Mouse (Mus musculus) monocyte, adult 2 months (primary cell): ENCODE results near the gene Icos.

Experiments used
- DNase-seq, 2 experiments: peaks; one replicate each; pipeline ENCODE4 v3.0.0; 2022; ENCODE audit warnings: low spot score in 2 of 2, low read depth in 1 of 2

The Icos gene

DNA sequence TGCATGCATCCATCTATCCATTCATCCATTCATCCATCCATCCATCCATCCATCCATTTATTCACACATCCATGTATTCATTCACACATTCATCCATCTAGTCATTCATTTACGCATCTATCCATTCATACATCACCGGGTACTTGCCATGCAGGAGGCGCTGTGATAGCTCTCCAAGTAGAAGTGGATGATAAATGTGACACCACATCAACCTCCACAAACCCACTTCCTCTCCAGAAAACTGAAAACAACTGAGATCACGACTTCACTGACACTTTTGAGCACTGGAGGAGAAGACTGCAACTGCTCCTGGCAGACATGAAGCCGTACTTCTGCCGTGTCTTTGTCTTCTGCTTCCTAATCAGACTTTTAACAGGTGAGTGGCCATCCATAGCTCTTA is at the start of gene Icos:
Icos (plus strand) TSS at position 287 of the 400 bp plus-strand sequence.
- no peak for DNase-seq

DNA sequence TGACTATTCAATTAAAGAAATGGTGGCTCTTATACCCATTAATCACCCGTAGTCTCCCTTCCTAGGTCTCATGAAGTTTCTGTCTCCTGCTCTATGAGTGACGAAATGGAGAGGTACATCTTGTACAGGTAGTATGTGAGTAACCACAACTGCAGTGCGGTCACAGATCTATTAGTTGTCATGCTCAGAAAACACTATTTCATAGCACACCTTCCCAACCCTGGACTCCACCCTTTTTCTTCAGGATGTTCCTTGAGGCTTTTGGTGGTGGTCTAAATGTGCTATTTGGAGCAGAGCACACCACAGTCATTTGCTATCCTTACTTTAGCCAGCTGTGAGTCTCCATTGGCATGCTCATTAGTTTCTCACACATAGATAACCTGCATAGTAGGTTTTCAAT is 48.7 kb upstream of the Icos start:
- no peak for DNase-seq

DNA sequence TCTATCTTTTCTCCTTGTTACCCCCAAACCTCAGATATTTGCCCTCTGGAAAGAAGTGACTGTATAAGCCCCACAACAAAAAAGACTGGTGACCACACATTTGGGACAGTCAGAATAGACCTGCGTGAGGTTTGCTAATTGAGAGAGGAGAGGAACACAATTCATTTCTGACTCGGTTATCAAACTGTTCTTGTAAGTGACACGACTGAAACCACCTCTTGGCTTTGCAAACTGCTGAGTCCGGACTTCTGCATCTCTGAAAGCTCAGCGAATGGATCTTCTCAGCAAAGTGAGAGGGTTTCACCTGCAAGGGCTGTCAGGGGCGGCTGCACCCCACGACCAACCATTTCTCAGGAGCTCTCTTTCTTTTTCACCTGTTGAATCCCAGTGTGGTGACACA is 47.3 kb upstream of the Icos start:
- no peak for DNase-seq

DNA sequence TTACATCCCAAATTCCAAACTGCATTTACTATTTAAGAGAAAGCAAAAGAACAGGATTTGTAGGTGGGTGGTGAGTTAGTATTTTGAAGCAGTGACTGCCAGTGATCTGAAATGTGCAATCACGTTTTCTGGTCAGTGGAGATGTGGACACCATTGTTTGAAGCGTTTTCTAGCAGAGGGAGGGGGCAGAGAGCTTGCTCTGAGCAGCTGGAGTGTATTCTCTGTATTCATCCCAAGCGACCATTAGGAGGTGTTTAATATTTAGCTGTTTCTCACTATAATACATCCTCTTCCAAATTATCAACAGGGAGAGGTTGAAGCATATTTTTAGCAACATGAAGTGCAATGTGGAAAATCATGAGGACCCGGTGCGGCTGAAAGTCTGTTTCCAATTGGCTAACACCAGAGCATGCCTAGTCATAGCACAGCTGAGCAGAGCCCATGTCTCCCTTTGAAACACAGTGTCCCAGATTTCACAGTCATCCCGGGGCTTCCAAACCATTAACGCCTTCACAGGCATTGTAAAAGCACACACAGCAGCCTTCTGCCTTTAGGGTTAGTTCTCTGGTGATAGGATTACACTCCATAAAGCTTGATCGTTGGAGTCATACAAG is 41.7 kb upstream of the Icos start:
- no peak for DNase-seq

DNA sequence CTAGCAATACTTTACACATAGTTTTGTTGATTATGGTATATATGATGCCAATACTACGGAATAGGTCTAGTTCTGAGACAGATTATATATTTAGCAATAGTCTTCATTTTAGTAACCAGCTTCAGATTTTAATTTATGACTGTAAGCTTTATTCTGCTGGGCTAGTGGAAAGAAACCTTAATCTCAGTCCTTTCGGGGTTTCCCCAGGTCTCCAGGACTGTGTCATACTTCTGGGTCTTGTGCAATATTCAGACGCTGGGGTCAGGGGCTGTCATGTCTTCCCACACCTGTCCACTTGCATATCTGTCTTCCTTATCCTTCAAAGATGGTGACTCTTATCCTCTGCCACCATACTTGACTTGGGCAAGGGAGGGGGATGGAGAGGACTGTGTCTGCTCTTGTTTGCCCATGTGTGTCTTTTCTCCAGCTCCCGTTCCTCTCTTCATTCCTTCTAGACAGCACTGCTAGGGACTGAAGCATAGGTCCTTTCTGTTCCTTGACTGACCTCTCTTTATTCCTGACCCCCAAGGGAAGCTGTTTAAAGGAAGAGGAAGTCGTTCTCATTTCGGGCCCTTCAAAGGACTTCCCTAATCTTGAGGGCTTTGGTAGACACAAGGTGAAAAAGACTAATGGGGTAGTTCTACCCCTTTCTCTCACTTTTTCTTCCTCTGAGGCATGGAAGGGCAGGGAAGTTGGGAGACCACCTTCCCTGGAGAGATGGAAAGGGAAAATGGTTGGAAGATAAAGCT is 40.6 kb upstream of the Icos start:
- DNase-seq: no peak

DNA sequence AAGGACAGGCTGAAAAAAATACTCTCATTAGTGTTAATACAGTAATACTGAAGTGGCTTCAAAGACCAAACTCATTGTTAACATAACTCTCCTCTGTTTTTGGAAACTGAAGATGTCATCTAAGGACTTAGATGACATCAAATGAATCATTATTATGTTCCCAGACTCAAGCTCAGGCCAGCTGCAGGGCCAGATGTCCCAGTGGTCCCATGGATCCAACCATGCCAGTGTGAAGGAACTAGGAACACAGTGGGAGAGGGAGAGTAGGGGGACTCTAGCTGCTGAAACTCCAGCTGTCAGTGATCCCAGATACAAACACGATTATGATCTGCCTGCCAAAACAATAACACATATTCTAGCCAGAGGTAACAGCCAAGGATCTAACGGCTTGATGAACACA is 39.5 kb upstream of the Icos start:
- no peak for DNase-seq

DNA sequence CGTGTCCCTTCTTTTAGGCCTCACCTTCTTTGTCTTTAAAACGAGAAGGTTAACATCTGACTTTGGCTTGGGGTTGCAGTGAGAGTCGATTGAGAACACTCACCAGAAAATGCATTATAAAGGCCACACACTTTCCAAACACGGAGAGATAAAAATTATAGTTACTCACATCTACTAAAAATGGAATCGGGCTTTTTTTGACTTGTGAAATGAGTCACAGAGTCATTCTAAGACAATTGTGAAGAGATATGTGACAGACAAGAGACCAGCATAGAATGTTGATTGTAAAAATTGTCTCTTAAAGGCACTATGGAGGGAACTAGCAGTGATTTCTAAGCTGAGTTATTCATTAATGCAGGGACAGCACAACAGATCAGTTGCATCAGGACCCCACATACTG is 38.8 kb upstream of the Icos start:
- no peak for DNase-seq

DNA sequence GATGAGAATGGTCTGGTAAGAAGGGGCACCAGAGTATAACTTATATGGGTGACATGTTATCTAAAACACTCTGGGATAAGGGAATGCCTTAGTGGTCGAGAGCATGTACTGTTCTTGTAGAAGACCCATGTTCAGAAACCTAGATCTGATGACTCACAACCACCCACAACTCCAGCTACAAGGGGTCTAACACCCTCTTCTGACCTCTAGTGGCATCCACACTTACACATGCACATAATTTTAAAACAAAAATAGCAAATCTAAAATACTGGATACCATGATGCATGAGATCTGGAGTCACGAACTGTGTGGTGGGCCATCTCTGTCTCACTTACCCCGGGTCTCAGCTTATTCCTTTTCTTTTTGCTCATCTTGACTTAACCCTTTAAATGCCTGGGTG is 37.7 kb upstream of the Icos start:
- no peak for DNase-seq

DNA sequence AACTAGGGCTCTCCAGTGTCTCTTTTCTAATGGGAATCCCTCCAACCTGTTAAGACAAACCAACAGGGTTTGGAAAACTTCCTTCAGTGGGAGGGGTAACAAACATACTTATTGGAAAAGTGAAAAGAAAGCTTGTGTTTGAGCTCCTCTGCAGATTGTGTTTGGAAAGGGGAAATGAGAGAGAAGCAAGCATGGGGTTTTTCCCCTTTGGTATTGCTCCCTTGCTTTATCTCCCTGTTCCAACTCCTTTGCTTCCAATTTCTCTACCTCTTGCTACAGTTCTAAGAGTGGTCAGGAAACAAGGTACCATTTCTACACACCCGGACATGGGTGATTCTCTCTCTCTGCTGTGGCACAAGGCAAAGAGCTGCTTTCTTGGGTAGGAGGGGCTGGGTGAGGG is 37.1 kb upstream of the Icos start:
- DNase-seq: no peak

DNA sequence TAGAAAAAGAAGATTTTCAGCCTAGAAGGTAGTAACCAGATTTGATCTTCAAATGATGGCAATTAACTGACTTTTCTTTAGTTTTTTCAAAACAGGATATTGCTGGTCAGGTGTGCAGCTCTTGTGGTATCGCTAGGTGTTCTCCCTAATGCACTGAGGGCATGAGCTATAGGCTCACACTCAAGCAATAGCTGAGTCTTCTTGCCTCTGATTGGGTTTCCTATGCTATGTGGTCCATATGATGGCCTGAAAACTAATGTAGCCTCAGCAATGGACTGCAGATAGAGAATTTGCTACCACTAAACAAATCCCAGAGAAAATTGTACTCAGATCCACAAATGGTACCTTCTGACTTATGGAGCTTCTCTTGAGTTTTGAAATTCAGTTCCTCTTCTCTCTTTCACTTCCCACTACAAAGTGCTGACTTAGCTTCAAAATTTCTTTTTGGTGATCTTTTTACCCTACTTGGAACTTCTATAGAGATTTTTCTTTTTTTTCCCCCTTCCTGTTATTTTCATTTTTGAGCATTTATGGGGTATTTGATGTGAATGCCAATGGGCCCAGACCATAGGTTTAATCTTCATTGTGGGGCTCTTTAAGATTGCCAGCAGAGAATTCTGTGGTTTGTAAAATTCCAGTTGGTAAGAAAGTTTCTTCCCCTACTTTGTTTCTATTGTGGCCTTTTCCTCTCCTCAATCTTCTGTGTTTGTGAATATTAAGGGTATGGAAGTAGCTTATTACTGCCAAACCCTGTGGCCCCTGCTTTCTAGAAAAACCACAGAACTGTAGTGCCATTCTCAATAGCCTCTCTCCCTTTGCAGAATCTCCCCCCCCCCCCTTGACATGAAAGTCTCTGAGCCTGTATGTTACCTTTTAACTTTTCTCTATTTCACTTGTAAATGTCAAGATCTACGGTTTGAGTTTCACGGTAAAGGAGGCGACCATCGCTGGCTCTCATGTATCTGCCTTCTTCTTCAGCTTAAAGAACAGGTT is 36.4 kb upstream of the Icos start:
- DNase-seq: no peak

DNA sequence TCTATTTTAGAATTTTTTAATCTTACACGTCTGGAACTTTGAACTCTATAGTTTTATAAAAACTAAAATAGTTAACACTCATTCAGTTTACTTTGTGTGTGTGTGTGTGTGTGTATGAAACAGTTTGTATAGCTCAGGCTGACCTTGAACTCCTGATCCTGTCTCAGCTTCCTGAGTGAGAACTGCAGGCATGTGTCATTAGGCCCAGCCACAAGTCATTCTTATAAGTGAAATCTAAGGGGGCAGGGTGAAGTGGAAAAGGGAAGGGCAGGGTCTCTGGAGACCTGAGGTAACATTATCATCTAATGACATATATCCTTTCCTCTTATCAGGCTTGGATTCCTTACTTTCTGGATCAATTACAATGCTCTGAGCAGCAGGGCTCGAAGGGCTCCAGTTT is 34.8 kb upstream of the Icos start:
- no peak for DNase-seq

DNA sequence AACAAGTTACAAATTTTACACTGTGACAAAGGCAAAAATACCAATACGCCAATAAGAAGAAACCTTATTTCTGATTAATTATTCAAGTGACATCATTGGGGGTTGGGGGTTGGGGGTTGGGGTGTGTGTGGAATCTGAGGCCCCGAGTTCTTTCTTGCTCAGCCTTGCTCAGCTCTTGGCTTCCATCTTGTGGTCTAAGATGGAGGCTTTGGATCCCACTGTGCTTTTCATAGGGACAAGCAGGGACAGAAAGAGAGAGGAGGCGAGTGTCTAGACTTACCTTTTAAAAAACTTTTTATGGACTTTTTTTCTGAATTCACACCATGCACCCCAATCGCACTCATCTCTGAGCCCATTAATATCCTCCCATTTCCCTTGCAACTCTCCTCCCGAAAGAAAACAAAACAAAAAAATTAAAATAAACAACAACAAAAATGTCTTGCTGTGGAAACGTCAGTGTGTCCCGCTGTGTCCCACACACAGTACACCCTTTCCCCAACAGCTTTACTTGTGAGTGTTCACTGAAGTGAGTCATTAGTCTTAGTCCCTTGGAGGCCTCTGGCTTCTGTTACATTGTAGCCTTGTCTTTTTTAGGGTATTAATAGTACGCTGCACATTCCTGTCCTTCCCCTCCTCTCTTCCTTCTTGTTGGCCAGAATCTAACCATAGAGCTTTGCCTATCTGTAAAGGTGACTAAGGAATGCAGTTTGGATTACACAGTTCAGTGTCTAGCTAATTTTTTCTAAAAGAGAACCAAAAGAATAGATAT is 31.9 kb upstream of the Icos start:
- no peak for DNase-seq

DNA sequence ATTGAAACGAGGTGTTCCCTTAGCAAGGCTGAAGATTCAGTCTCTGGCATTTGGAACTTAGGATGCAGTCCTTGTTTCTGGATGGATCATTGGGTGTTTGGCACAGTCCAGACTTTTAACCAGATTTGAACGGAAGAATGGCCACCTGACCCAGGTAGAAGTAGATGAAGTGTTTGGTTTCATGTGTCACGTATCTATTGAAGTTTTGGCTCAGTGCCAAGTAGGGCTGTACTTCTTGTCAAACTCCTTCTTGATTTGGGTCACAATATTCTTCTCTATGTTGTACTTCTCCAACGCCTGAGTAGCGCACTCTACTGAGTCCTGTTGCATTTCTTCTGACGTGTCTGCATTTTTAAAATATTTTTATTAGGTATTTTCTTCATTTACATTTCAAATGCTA is 29.6 kb upstream of the Icos start:
- no peak for DNase-seq

DNA sequence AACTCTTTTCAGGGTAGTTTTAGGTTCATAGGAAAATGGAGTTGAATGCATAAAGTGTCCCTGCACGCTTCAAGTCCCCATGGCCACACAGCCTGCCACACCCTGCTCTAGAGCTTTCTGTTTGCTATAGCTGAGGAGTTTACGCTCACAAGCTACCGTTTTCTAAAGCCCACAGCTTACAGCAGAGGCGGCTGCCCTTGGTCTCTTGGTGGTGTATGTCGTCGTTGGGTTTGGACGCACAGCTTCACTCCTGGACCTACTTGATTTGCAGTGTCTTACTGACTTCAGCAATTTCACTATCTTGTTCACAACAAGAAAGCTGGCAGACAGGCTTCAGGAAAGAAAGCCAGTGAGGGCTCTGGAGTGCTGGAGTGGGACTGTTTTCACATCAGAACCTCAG is 24.8 kb upstream of the Icos start:
- DNase-seq: no peak

DNA sequence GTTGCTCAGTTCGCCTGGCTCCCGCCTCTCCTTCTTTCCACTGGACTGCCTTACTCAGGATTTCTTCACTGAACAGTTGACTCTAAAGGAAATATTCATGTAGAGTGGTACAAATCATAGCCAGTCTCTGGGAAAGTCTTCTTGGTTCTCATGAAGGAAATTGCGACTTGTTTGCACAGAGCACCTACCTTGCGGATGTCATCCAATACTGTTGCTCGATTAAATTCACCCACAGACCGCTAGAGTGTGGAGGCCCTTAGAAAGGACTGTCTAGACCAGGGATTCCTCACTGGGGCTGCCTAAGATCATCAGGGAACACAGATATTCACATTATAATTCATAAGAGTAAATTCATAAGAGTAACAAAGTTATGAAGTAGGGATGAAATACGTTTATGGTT is 24.0 kb upstream of the Icos start:
- no peak for DNase-seq

DNA sequence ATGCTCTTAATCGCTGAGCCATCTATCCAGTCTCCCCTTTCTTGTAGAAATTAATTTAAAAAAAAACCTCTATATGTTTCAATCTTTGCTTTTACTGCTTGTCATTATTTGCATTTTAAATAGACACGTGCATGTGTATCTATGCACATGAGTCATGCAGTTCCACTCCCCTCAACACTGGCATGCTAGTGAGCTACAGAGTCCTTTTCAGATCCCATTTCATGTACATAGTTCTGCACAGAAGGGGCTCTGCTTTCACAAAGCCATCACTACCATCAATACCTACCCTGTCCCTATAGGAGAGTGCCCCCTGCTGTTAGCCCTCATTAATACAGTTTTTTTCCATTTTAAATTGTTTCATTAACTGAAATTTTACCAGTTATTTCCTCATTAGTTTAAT is 23.0 kb upstream of the Icos start:
- no peak for DNase-seq

DNA sequence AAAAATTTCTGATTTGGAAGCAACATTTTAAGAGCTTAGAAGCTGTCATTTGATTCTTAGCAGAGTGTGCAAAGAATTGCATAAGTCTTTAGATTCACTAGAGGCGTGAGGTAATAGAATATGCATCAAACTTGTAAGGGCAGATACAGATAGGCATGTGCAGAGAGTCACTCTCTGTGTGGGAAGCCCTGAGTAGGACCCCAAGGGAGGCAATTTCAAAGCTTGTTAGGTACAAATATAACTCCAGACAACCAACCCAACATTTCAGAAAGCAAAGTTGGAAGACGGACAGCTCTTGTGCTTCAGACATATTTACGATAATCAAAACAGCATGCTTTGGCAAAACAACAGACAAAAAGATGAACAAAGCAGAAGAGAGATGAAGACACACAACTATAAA is 22.5 kb upstream of the Icos start:
- no peak for DNase-seq

DNA sequence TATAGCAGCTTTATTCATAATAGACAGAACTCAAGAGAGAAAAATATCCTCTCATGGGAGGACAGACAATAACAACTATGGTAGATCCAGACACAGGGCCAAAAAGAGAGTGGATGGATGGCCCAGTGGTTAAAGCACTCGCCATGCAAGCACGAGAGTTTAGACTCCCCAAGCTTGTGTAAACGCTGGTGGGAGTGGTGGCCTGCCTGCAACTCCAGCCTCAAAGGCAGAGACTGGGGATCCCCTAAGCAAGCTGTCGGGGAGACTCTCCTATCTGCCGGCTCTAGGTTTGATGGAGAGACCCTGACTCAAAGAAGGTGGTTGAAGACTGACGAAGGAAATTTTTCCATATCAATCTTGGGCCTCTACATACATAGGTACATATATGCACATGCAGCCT is 21.5 kb upstream of the Icos start:
- no peak for DNase-seq

DNA sequence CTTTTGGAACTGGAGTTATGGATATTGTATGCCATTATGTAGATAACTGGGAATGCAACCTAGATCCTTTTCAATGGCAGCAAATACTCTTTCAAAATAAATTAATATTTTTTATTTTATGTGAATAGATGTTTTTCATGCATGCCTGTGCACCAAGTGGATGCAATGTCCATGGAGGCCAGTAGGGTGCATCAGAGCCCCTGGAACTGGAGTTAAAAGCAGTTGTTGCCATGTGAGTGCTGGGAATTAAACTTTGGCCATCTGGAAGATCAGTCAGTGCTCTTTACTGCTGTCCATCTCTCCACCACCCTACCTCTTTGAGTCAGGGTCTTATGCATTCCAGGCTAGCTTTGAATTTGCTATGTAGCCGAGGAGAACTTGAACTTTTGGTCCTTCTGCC is 19.4 kb upstream of the Icos start:
- DNase-seq: no peak

DNA sequence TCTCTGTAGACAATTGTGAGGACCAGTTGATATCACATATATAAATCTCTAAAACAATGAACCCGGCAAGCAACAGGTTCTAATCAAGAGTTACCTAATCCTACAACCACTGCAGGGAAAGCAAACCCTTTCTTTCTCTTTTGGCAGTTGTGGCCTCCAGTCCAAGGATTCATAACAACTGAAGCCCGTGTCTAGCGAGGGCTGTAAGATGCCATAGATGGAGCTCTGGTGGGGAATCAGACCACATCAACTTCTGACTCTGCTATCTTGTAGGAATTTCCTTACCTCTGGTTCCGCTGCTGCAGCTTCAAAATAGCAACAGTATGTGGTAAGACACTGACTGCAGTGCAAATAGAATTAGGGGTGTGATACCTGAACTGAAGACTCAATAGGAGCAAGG is 18.5 kb upstream of the Icos start:
- DNase-seq: no peak

DNA sequence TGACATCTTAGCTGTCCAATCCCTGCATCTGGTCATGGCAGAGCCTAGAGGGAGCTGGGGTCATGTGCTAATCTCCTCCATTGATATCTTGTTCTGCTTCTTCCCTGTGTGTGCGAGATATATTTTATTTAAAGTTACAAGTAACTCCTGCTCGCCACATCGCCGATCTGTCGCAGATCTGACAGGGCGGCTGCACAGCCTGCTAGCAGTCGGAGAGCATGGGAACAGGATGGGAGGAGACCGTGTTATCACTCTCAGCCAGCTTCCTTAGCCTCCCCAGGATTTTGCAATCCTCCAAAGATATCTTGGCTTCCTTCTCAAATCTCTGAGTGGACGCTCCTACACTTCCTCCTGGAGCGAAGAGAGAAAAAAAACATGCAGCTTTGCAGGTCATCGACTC is 17.3 kb upstream of the Icos start:
- no peak for DNase-seq
